ENCODE assay signal across 15 mouse cellular contexts in the genomic region with DNA sequence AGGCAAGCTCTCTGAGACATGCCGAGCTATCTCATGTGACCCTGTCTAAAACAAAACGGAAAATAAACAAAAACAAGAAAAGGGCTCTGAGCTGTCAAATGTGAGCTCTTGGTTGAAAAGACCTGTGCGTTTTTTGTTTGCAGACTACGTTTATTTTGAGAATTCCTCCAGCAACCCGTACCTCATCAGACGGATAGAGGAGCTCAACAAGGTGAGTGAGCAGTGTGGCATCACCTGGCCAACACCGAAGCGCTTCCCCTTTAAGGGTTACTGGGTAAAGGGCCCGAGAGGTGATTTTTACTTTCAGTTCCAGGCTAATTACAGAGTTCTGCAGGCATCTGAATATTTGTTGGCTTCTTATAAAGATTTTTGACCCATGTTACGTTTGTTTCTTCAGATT. TPM values are rescaled to one million over a fixed set of nuclear protein-coding genes. Genes with fewer than 3 reads are reported as not detected.
DNase-seq lines count a peak whose midpoint lies in the region; ATAC-seq and TF ChIP-seq lines count a peak whose summit lies in the region.
"Had no signal": no experiment of that assay in that cellular context is flagged by ENCODE, and none has a peak within 500 bp of the region (broad histone marks: within the 10 kb centered on the region; RNA-seq: fewer than 3 reads in every experiment).

No protein-coding gene starts in this region.

- no peak for DNase-seq in kidney, adult 2 months
- no peak for DNase-seq in kidney, postnatal 36 days
- peak; percentile 85 for DNase-seq in A20 (ENCODE audit: low read depth, low spot score)
- DNase-seq in ovary, adult 18-20 months (ENCODE audit: low spot score): no peak
- no peak for DNase-seq in cerebellum, adult 11-12 months
- DNase-seq in embryo, embryonic 9.5 days (ENCODE audit: extremely low spot score): no peak
- DNase-seq: adrenal gland, postnatal 36 days; kidney, adult 9 months; lung, adult 18-20 months; right cerebral cortex, adult 18-20 months had no signal

- TF ChIP-seq POLR2A in kidney, adult 2 months (IDR thresholded peaks at IDR 0.05; ENCODE audit: low read depth, low read length): no peak

- H3K9ac ChIP-seq in liver, embryonic 12.5 days: peak overlapping the region; percentile 97
- H3K9ac ChIP-seq: hindbrain, embryonic 15.5 days; neural tube, embryonic 15.5 days had no signal

- H3K9me3 ChIP-seq in E14TG2a.4 (ENCODE audit: low read length): no peaks in the 10 kb centered on the region
- no peaks in the 10 kb centered on the region for H3K9me3 ChIP-seq in liver, embryonic 12.5 days (replicated peaks)
- H3K9me3 ChIP-seq: hindbrain, embryonic 15.5 days; neural tube, embryonic 15.5 days had no signal

- H3K27me3 ChIP-seq in kidney, adult 2 months (replicated peaks; ENCODE audit: control insufficient read depth, insufficient read depth, low read length): no peaks in the 10 kb centered on the region
- H3K27me3 ChIP-seq in E14TG2a.4 (ENCODE audit: insufficient read depth, low read length): no peaks in the 10 kb centered on the region
- H3K27me3 ChIP-seq in liver, embryonic 12.5 days (replicated peaks): no peaks in the 10 kb centered on the region
- H3K27me3 ChIP-seq: hindbrain, embryonic 15.5 days; neural tube, embryonic 15.5 days had no signal

- TF ChIP-seq CTCF in kidney, adult 2 months (conservative IDR thresholded peaks at IDR 0.05; ENCODE audit: insufficient read depth, insufficient read length, low read depth, low read length): no peak
- TF ChIP-seq CTCF in E14TG2a.4 (conservative IDR thresholded peaks at IDR 0.05; ENCODE audit: low read length): no peak

- peak overlapping the region; percentile 97 for H3K4me2 ChIP-seq in liver, embryonic 12.5 days

- ATAC-seq in liver, embryonic 12.5 days: no peak

- 84% methylated on average over 10 of the region's 10 CpGs for WGBS in kidney, adult 2 months
- 75% methylated on average over 10 of the region's 10 CpGs for WGBS in liver, embryonic 12.5 days (ENCODE audit: insufficient replicate concordance)

- H3K27ac ChIP-seq in kidney, adult 2 months (ENCODE audit: insufficient read depth, low read depth, low read length): peak overlapping the region; percentile 40; the same call in 1 of the 2 replicates
- H3K27ac ChIP-seq in liver, embryonic 12.5 days: peak overlapping the region; percentile 98
- H3K27ac ChIP-seq: hindbrain, embryonic 15.5 days; left cerebral cortex, adult 2 months; neural tube, embryonic 15.5 days had no signal

- H3K4me3 ChIP-seq in kidney, adult 2 months (ENCODE audit: insufficient read depth, low read depth, low read length): no peak overlapping the region
- peak overlapping the region; percentile 92 for H3K4me3 ChIP-seq in E14TG2a.4 (replicated peaks; ENCODE audit: low read length)
- H3K4me3 ChIP-seq in liver, embryonic 12.5 days: 0 out of 2 replicates have a peak overlapping the region, but pooled peaks have one; percentile 0
- H3K4me3 ChIP-seq: hindbrain, embryonic 15.5 days; left cerebral cortex, adult 2 months; neural tube, embryonic 15.5 days had no signal

- no peaks in the 10 kb centered on the region for H3K4me1 ChIP-seq in kidney, adult 2 months (ENCODE audit: control insufficient read depth, insufficient read depth, low read length)
- peaks cover 86% of the 10 kb centered on the region for H3K4me1 ChIP-seq in E14TG2a.4 (replicated peaks; ENCODE audit: low read depth, low read length)
- peaks cover 64% of the 10 kb centered on the region for H3K4me1 ChIP-seq in liver, embryonic 12.5 days

- H3K36me3 ChIP-seq in kidney, adult 2 months (ENCODE audit: control insufficient read depth, insufficient read depth, low read length): no peaks in the 10 kb centered on the region; the same call in 1 of the 2 replicates
- H3K36me3 ChIP-seq in E14TG2a.4 (ENCODE audit: insufficient read depth, low read length): peaks cover 53% of the 10 kb centered on the region
- H3K36me3 ChIP-seq in liver, embryonic 12.5 days: peaks cover 44% of the 10 kb centered on the region
- H3K36me3 ChIP-seq: hindbrain, embryonic 15.5 days had no signal

RNA-seq across cellular contexts. Expression of a gene that starts 2.3 kb away (rescaled TPM):
- 28.5 and 33.0 TPM in 2 replicates for polyA plus RNA-seq in kidney, adult 2 months (2012; rRNA removed)
- 60.2 and 66.4 TPM in 2 replicates for polyA plus RNA-seq in liver, embryonic 12.5 days (2016; fragmentation: Nextera tagmentation; extraction: Ambion mirVana)
